Mouse (Mus musculus) olfactory bulb, adult 2 months (tissue): Measurements from ENCODE around the gene Olfr449.

Experiments used
- CTCF ChIP-seq: fragments of 200-500 bp; IDR thresholded peaks from 2 replicates; pipeline ENCODE4 v1.5.1; 2012; ENCODE audit warnings: low read depth, mild to moderate bottlenecking, low read length, moderate library complexity; ENCODE audit not compliant: insufficient read depth
- POLR2A ChIP-seq: fragments of 200-500 bp; IDR thresholded peaks from 2 replicates; pipeline ENCODE4 v1.6.1; 2012; ENCODE audit warnings: mild to moderate bottlenecking, low read depth, low read length, moderate library complexity; ENCODE audit not compliant: insufficient read depth

- TF ChIP-seq POLR2A, result no peak
- no peak for TF ChIP-seq CTCF
Measured at GRCm38 (mm10) chr6:42811639-42812038, 22.5 kb upstream of the Olfr449 start, which contains the start of gene Olfr450.
